In the genomic region with DNA sequence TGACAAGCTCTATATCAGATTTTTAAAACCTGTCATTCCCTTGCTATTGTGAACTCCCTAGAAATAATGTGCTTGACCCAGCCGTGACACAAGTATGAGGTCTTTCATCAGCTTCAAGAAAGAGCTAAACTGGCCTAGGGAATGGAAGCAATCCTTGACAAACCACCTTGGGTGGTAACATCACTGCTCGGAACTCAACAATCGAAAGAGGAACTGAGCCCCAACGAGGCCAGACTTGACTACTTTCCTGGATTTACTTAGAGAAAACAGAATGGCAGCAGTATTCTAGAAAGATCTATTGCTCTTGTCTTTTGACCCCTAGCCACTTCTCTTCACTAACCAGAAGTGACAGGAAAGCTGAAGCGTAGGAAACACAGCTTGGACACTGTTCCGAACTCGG, we compare ENCODE assay signal across 1 mouse cellular context.
TF ChIP-seq lines count a peak whose summit lies in the region.

No protein-coding gene starts in this region.

TF ChIP-seq in CH12.LX, 34 proteins besides CTCF, POLR2A, EP300 and RAD21 (continued from another document):
- TF ChIP-seq E2F4 (IDR thresholded peaks at IDR 0.05; ENCODE audit: insufficient replicate concordance, low read depth, low read length) (no peak), BHLHE40 (IDR thresholded peaks at IDR 0.05; ENCODE audit: low read depth, low read length) (no peak), CHD1 (IDR thresholded peaks at IDR 0.05; ENCODE audit: low read depth, low read length) (no peak), USF2 (conservative IDR thresholded peaks at IDR 0.05; ENCODE audit: low read depth, low read length) (no peak), NRF1 (IDR thresholded peaks at IDR 0.05; ENCODE audit: low read depth, low read length) (no peak), SMC3 (IDR thresholded peaks at IDR 0.05; ENCODE audit: low read depth, low read length) (no peak), MXI1 (IDR thresholded peaks at IDR 0.05; ENCODE audit: low read depth, low read length) (no peak; the same call in 1 of the 2 replicates), MAZ (IDR thresholded peaks at IDR 0.05; ENCODE audit: low read depth, low read length) (no peak), ZKSCAN1 (IDR thresholded peaks at IDR 0.05; ENCODE audit: borderline replicate concordance, low read depth, low read length) (no peak), RCOR1 (conservative IDR thresholded peaks at IDR 0.05; ENCODE audit: low read depth, low read length) (peak; percentile 84), POLR2AphosphoS2 (IDR thresholded peaks at IDR 0.05; ENCODE audit: low read depth, low read length) (no peak), PAX5 (IDR thresholded peaks at IDR 0.05; ENCODE audit: low read length) (no peak), USF1 (IDR thresholded peaks at IDR 0.05; ENCODE audit: low read depth, low read length) (no peak), CHD2 (IDR thresholded peaks at IDR 0.05; ENCODE audit: low read length) (peak; percentile 36; the same call in 1 of the 2 replicates), MAX (IDR thresholded peaks at IDR 0.05; ENCODE audit: low read length) (peak; percentile 45; the same call in 1 of the 2 replicates), TCF12 (IDR thresholded peaks at IDR 0.05; ENCODE audit: low read depth, low read length) (peak; percentile 52; the same call in 1 of the 2 replicates), UBTF (IDR thresholded peaks at IDR 0.05; ENCODE audit: low read depth, low read length) (no peak), GABPA (IDR thresholded peaks at IDR 0.05; ENCODE audit: insufficient replicate concordance, low read depth, low read length) (no peak), IRF4 (IDR thresholded peaks at IDR 0.05; ENCODE audit: low read depth, low read length) (peak; percentile 97), KAT2A (IDR thresholded peaks at IDR 0.05; ENCODE audit: insufficient replicate concordance, low read length) (no peak), ZMIZ1 (IDR thresholded peaks at IDR 0.05; ENCODE audit: low read depth, low read length) (no peak), JUN (IDR thresholded peaks at IDR 0.05; ENCODE audit: insufficient read depth, low read depth, low read length) (peak; percentile 21; the same call in 1 of the 2 replicates)
